ENCODE assay signal across 8 mouse cellular contexts in genomic region chr14:103842896-103843295, GRCm38 (mm10). TPM values are rescaled to one million over a fixed set of nuclear protein-coding genes. Genes with fewer than 3 reads are reported as not detected.
DNase-seq lines count a peak whose midpoint lies in the region; ATAC-seq and TF ChIP-seq lines count a peak whose summit lies in the region.

No protein-coding gene starts in this region.

- ATAC-seq in intestine, embryonic 15.5 days, result no peak
- no peak for ATAC-seq in midbrain, embryonic 12.5 days (ENCODE audit: low FRiP score, low read depth)
- ATAC-seq in activated CD4-positive, CD25-positive, alpha-beta regulatory T cell, adult 4 months, result no peak

- peak overlapping the region; percentile 91 for H3K4me2 ChIP-seq in intestine, embryonic 15.5 days (replicated peaks)
- peak overlapping the region; percentile 91 for H3K4me2 ChIP-seq in midbrain, embryonic 12.5 days (replicated peaks)

- no peaks in the 10 kb centered on the region for H3K27me3 ChIP-seq in intestine, embryonic 15.5 days (replicated peaks)
- H3K27me3 ChIP-seq in midbrain, embryonic 12.5 days, result no peaks in the 10 kb centered on the region

- no peaks in the 10 kb centered on the region for H3K4me1 ChIP-seq in embryonic fibroblast, embryonic 13.5 days (ENCODE audit: control insufficient read depth, insufficient read depth, low read length)
- peaks cover 11% of the 10 kb centered on the region; the same call in 1 of the 2 replicates for H3K4me1 ChIP-seq in intestine, embryonic 15.5 days (replicated peaks)
- H3K4me1 ChIP-seq in midbrain, embryonic 12.5 days, result peaks cover 24% of the 10 kb centered on the region

- peak; percentile 13 for DNase-seq in left cerebral cortex, postnatal 4 days
- DNase-seq in left cerebral cortex, adult 18-20 months (ENCODE audit: low spot score in 2 of 2), result no peak
- DNase-seq in frontal cortex, postnatal 10 days (ENCODE audit: low spot score in 2 of 2), result no peak
- DNase-seq in ovary, postnatal 14 days (ENCODE audit: low spot score), result no peak

- whole genome bisulfite sequencing in intestine, embryonic 15.5 days, result 11% methylated on average over 16 of the region's 16 CpGs
- WGBS in midbrain, embryonic 12.5 days, result 8% methylated on average over 16 of the region's 16 CpGs

- peak overlapping the region; percentile 60 for H3K9ac ChIP-seq in intestine, embryonic 15.5 days
- peak overlapping the region; percentile 63 for H3K9ac ChIP-seq in midbrain, embryonic 12.5 days (replicated peaks)

- intact Hi-C loops in left cerebral cortex, postnatal 4 days (cut with DNase I), result no loop called here

- H3K36me3 ChIP-seq in intestine, embryonic 15.5 days, result no peaks in the 10 kb centered on the region
- H3K36me3 ChIP-seq in midbrain, embryonic 12.5 days, result no peaks in the 10 kb centered on the region

- 0 out of 2 replicates have a peak overlapping the region, but pooled peaks have one; percentile 35 for H3K4me3 ChIP-seq in embryonic fibroblast, embryonic 13.5 days (ENCODE audit: insufficient read depth, low read length)
- peak overlapping the region; percentile 53 for H3K4me3 ChIP-seq in intestine, embryonic 15.5 days (replicated peaks)
- peak overlapping the region; percentile 61 for H3K4me3 ChIP-seq in midbrain, embryonic 12.5 days

- no peak overlapping the region for H3K27ac ChIP-seq in embryonic fibroblast, embryonic 13.5 days (ENCODE audit: insufficient read depth, low read length)
- peak overlapping the region; percentile 84 for H3K27ac ChIP-seq in intestine, embryonic 15.5 days
- H3K27ac ChIP-seq in midbrain, embryonic 12.5 days (replicated peaks), result peak overlapping the region; percentile 78

- no peak for TF ChIP-seq CTCF in embryonic fibroblast, embryonic 13.5 days (IDR thresholded peaks at IDR 0.05; ENCODE audit: borderline replicate concordance, insufficient read depth, low read length)

- no peaks in the 10 kb centered on the region for H3K9me3 ChIP-seq in intestine, embryonic 15.5 days
- H3K9me3 ChIP-seq in midbrain, embryonic 12.5 days, result no peaks in the 10 kb centered on the region

- TF ChIP-seq POLR2A in embryonic fibroblast, embryonic 13.5 days (IDR thresholded peaks at IDR 0.05; ENCODE audit: low read depth, low read length), result no peak

RNA-seq across cellular contexts. Expression of gene Ednrb, which starts 1.3 kb away (rescaled TPM):
- 10 to 100 TPM; 80.9 to 85.0 TPM for total RNA-seq in left cerebral cortex, postnatal 4 days (2021)
- total RNA-seq in left cerebral cortex, adult 18-20 months (2021), result 10 to 100 TPM; 27.4 to 32.0 TPM
- polyA plus RNA-seq in embryonic fibroblast, embryonic 13.5 days (2011; ENCODE audit: insufficient read length, low read depth, missing spikeins), result 5.4 and 11.4 TPM in 2 replicates
- polyA plus RNA-seq in intestine, embryonic 15.5 days (2015; fragmentation: Nextera tagmentation; extraction: Ambion mirVana), result 136 and 159 TPM in 2 replicates
- polyA plus RNA-seq in midbrain, embryonic 12.5 days (2016; fragmentation: Nextera tagmentation; extraction: Ambion mirVana), result 97.8 and 106 TPM in 2 replicates
- polyA plus RNA-seq in activated CD4-positive, CD25-positive, alpha-beta regulatory T cell, adult 4 months (2017; shearing (Covaris generic)), result not detected
